Comparison of ENCODE assay signal across 1 mouse cellular context in genomic region chr4:149549221-149549925, GRCm38 (mm10).
TF ChIP-seq lines count a peak whose summit lies in the region.

No protein-coding gene starts in this region.

TF ChIP-seq in CH12.LX, 34 proteins besides CTCF, POLR2A, EP300 and RAD21 (continued from another document):
- TF ChIP-seq ELF1 (IDR thresholded peaks at IDR 0.05; ENCODE audit: low read depth, low read length) (no peak), PAX5 (IDR thresholded peaks at IDR 0.05; ENCODE audit: low read length) (no peak), KAT2A (IDR thresholded peaks at IDR 0.05; ENCODE audit: insufficient replicate concordance, low read length) (no peak), MEF2A (IDR thresholded peaks at IDR 0.05; ENCODE audit: borderline replicate concordance, low read depth, low read length) (peak; percentile 22; the same call in 1 of the 2 replicates), SMC3 (IDR thresholded peaks at IDR 0.05; ENCODE audit: low read depth, low read length) (peak; percentile 90)
